Mouse (Mus musculus) embryonic facial prominence, embryonic 11.5 days (tissue): ENCODE data around the gene Hmgcl. TPM values are rescaled to one million over a fixed set of nuclear protein-coding genes. Genes with fewer than 3 reads are reported as not detected.
A peak's percentile ranks its signal among the peaks of the same experiment; 100 is the strongest.
"Not testable (repeated sequence)": the region's sequence is repeated elsewhere in the genome, so short reads cannot be mapped to it uniquely, and the experiment has no call there.

Source experiments
- ATAC-seq: fragments of 200-750 bp; cut with Nextera tagmentation; replicated peaks from 2 replicates; pipeline ENCODE4 v1.8.0; 2017; ENCODE audit warnings: low read depth; ENCODE audit not compliant: insufficient number of reproducible peaks, low FRiP score, low TSS enrichment
- DNase-seq: peaks from one replicate; pipeline ENCODE4 v3.0.0-alpha.2; 2015; ENCODE audit warnings: low spot score
- H3K27ac ChIP-seq: fragments of 300-500 bp; sonication (generic); replicated peaks from 2 replicates; pipeline ENCODE4 v1.5.1; 2014; ENCODE audit warnings: mild to moderate bottlenecking, low read depth, low read length, control low read depth
- H3K27me3 ChIP-seq: fragments of 300-500 bp; sonication (generic); 2 replicates; pipeline ENCODE4 v1.6.1; 2014; ENCODE audit warnings: mild to moderate bottlenecking, low read length, moderate library complexity, mixed read lengths; ENCODE audit not compliant: control insufficient read depth, insufficient read depth
- H3K36me3 ChIP-seq: fragments of 300-500 bp; sonication (generic); replicated peaks from 2 replicates; pipeline ENCODE4 v1.6.1; 2014; ENCODE audit warnings: low read depth, mild to moderate bottlenecking, low read length, moderate library complexity, mixed read lengths; ENCODE audit not compliant: control insufficient read depth, insufficient read depth
- H3K4me1 ChIP-seq: fragments of 300-500 bp; sonication (generic); 2 replicates; pipeline ENCODE4 v1.6.1; 2014; ENCODE audit warnings: low read length, mixed read lengths; ENCODE audit not compliant: control insufficient read depth, insufficient read depth
- H3K4me2 ChIP-seq: fragments of 300-500 bp; sonication (generic); 2 replicates; pipeline ENCODE4 v1.6.1; 2014; ENCODE audit warnings: low read depth, mild to moderate bottlenecking, control low read depth, low read length, moderate library complexity
- H3K4me3 ChIP-seq: fragments of 300-500 bp; sonication (generic); 2 replicates; pipeline ENCODE4 v1.5.1; 2014; ENCODE audit warnings: low read depth, low read length, control low read depth
- H3K9ac ChIP-seq: fragments of 300-500 bp; sonication (generic); replicated peaks from 2 replicates; pipeline ENCODE4 v1.6.1; 2014; ENCODE audit warnings: mild to moderate bottlenecking, control low read depth, low read length
- H3K9me3 ChIP-seq: fragments of 300-500 bp; sonication (generic); replicated peaks from 2 replicates; pipeline ENCODE4 v1.6.1; 2016; ENCODE audit warnings: mild to moderate bottlenecking, low read length, inconsistent platforms, mixed read lengths; ENCODE audit not compliant: control insufficient read depth
- WGBS: fragments of 180-500 bp; shearing (Covaris S2); extraction: QIAGEN DNeasy Blood & Tissue Kit; methylation state at CpG from one replicate; pipeline ENCODE4 v1.1.7; 2014; 5-methylcytosine and 5-hydroxymethylcytosine counted together
- polyA plus RNA-seq: library from polyadenylated mRNA; unstranded; fragments of >200 nt; fragmentation: Nextera tagmentation; extraction: Ambion mirVana; gene quantifications from 2 replicates; pipeline ENCODE4 v1.2.1, GENCODE M21; 2014

The Hmgcl gene
- polyA plus RNA-seq, 1 experiment from 2014 or later: 67.0 TPM

DNA sequence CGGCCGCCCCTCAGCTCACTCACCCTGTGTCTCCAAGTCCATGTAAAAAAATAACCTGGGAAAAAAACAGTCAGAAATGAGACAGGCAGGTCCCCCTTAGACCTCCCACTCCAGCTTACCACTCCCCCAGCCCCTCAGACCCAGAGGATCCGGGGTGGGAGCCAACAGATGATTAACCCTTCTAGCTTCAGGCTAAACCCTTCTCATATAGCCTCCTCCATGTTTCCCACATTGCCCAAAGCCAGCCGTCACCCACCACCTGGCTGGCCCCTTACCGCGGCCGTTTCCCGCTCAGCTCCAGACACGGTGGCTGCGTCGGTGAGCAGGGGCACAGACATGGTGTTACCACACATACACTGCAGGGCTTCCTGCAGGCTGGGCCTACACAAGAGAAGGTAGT is 24.3 kb downstream of the Hmgcl start:
- Histone ChIP-seq H3K27ac (no peak overlapping the region), H3K27me3 (no peaks in the 10 kb centered on the region), H3K4me3 (no peak overlapping the region), H3K4me2 (peak overlapping the region; percentile 4; the same call in 1 of the 2 replicates), H3K9me3 (no peaks in the 10 kb centered on the region), H3K36me3 (peaks cover 16% of the 10 kb centered on the region), H3K4me1 (no peaks in the 10 kb centered on the region; the same call in 1 of the 2 replicates), H3K9ac (no peak overlapping the region)
- ATAC-seq (no peak), DNase-seq (no peak)
- 86% methylated on average over 11 of the region's 11 CpGs for WGBS

DNA sequence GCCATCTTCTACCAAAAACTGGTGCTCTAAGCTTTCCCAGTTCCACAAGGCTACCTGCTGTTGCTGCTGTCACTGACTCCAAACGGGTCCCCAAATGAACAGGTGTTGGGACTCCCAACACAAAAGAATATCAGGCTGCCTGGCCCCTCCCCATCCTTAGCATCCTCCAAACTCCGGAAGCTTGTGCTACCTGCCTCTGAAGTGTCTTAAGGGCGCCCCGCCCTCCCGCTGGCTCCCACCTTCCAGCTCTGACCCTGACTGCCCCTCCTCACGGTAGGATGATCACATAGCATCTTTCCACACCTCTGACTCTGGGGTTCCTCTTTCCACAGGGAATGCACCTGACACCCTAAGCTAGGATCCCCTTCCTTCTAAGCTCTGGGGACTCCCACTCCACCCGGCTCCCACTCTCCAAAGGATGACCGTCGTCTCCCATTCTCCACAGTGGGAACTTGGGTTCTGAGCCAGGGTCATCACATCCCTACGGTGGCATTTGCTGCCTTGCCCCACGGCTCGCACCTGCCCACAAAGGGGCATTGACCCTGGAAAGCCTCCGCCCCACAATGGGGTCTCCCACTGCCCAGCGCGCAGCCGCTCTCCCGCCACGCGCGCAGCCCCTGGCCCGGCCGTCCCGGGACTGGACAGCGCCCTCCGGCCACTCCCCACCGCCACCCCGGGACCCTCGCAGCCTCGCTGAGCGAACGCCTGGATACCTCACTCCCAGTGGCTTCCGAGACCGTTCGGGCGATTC is 25.7 kb downstream of the Hmgcl start:
- Histone ChIP-seq H3K4me1 (no peaks in the 10 kb centered on the region; the same call in 1 of the 2 replicates), H3K4me3 (peak overlapping the region; percentile 93), H3K27me3 (no peaks in the 10 kb centered on the region), H3K9ac (peak overlapping the region; percentile 81), H3K36me3 (peaks cover 16% of the 10 kb centered on the region), H3K27ac (no peak overlapping the region), H3K9me3 (no peaks in the 10 kb centered on the region), H3K4me2 (peak overlapping the region; percentile 87)
- under 1% methylated on average over 35 of the region's 35 CpGs for WGBS
- ATAC-seq: peak; percentile 3; the same call in 1 of the 2 replicates
- DNase-seq: no peak

DNA sequence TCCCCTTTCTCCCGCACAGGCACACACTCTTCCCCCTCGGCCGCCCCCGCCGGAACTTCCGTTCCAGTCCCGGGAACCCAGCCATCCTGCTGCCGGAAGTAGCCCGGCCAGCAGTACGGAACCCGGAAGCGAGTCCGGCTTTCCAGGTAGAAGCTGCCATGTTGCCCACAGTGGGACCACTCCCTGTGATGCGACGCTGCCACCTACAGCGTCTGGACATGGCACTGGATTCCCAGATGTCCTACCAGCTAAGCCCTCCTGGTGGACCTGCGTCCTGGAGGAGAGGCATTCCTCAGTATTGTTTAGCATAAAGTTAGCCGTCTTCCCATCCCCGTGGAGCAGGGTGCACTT is 26.3 kb downstream of the Hmgcl start, which contains the start of gene Lypla2:
Gene Lypla2, minus strand, starts transcription at position 71 of the 351 bp plus-strand sequence.
- H3K27ac ChIP-seq: no peak within 1 kb of the TSS
- no peaks in the 10 kb centered on the region for H3K27me3 ChIP-seq
- DNase-seq: peak; percentile 89
- H3K9me3 ChIP-seq: no peaks in the 10 kb centered on the region
- peak within 1 kb of the TSS; percentile 93 for H3K4me3 ChIP-seq
- H3K4me2 ChIP-seq: peak within 1 kb of the TSS; percentile 87
- ATAC-seq: peak; percentile 68
- peak within 1 kb of the TSS; percentile 81 for H3K9ac ChIP-seq
- H3K36me3 ChIP-seq: peaks cover 17% of the 10 kb centered on the region
- no peaks in the 10 kb centered on the region; the same call in 1 of the 2 replicates for H3K4me1 ChIP-seq
- under 1% methylated on average over 19 of the region's 19 CpGs for WGBS

DNA sequence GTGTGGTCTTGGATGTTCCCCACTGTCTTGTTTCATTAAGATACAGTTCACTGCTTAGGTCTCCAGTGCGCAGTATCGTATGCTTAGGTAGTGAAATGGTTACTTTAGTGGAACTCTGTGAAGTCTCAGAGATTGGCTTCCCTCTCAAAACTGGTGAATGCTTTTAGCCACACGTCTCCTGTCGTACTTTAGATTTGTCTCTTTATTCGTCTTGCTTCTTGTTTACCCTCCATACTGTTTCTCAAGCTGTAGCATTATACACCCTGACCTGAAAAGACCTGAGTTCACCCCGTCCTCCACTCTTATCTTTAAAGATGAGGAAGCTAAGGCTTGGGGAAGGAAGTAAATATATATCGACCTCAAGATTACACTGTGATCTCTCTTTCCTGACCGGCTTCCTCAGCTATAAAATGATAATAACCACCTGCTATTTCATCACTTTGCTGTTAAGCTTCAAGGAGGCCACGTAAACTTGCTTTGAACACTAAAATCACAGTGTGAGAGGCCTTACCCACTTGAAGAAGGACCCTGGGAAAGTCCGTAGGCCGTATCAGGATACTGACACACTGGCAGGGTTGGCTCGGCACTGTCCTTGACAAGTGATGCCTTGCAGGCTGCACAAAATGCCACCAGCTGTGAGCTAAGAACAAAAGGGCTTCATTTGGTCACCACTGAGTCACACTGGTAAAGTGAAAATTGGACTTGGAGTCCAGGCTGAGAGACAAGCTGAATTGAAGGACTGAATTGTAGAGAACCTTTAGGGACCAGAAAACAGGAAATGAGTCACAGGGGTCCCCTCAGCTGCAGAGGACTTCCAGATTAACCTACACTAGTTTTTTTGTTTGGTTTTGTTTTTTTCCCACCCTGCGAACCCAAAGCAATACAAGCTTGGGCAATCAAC is 26.9 kb downstream of the Hmgcl start:
- Histone ChIP-seq H3K36me3 (peaks cover 14% of the 10 kb centered on the region), H3K27ac (no peak overlapping the region)
- ATAC-seq: no peak

DNA sequence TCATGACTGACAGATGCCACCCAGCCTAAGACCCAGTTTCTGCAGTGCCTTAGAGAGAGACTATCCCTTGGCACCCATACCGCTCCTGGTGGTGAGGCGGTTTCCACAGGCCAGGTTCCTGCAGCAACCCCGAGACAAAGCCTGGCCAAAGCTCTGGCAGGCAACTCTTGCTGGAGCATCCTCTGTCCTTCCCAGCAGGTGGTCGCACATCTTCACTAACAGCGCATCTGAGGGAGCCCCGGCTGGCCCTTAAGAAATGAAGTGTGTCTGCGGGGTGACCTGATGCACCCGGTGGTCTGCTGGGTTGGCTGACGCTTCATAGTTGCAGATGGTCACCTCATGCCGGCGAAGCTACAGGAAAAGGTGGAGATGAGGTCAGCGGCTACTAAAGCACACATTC is 29.9 kb downstream of the Hmgcl start:
- Histone ChIP-seq H3K9ac (no peak overlapping the region), H3K27ac (no peak overlapping the region), H3K27me3 (no peaks in the 10 kb centered on the region), H3K9me3 (no peaks in the 10 kb centered on the region), H3K4me2 (no peak overlapping the region), H3K4me3 (no peak overlapping the region), H3K36me3 (peaks cover 5% of the 10 kb centered on the region), H3K4me1 (no peaks in the 10 kb centered on the region; the same call in 1 of the 2 replicates)
- DNase-seq (no peak), ATAC-seq (no peak)
- WGBS: 92% methylated on average over 12 of the region's 12 CpGs

More for the DNA sequence above, 26.9 kb downstream of the Hmgcl start:
- Histone ChIP-seq H3K4me1 (no peaks in the 10 kb centered on the region; the same call in 1 of the 2 replicates), H3K27me3 (no peaks in the 10 kb centered on the region), H3K4me2 (peak overlapping the region; percentile 87), H3K9me3 (no peaks in the 10 kb centered on the region), H3K9ac (peak overlapping the region; percentile 81), H3K4me3 (peak overlapping the region; percentile 93)
- WGBS: 77% methylated on average over 13 of the region's 13 CpGs
- DNase-seq: no peak

DNA sequence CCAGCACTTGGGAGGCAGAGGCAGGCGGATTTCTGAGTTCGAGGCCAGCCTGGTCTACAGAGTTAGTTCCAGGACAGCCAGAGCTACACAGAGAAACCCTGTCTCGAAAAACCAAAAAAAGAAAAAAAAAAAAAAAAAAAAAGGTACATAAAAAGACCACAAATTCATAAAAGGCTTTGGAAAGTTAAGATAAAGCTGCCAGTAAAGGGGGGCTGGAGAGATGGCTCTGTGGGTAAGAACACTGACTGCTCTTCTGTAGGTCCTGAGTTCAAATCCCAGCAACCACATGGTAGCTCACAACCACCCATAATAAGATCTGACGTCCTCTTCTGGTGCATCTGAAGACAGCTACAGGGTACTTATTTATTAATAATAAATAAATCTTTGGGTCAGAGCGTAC is 34.0 kb downstream of the Hmgcl start:
- not testable (repeated sequence) for DNase-seq, ATAC-seq

DNA sequence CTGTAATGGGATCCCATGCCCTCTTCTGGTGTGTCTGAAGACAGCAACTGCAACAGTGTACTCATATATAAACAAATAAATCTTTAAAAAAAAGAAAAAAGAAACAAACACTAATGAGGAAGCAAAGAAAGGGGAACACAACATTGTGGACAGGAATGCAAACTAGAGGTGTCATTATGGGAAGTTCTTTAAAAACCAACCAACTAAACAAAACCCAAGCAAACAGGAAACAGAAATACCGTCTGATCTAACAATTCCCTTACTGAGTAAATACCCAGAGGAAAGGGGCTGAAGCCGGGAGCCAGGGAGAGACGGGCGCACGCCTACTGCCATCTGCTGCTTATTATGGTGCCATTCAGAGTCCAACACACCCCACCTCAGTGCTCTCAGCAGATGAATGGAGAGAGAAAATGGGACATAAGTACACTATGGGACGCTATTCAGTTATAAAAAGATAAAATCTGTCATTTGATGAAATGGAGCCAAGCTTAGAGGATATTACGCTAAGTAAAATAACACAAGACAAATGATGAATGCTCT is 35.3 kb downstream of the Hmgcl start:
- H3K4me2 ChIP-seq: no peak overlapping the region
- peaks cover 10% of the 10 kb centered on the region for H3K36me3 ChIP-seq
- no peak overlapping the region for H3K4me3 ChIP-seq
- no peak overlapping the region for H3K27ac ChIP-seq
- 75% methylated on average over 7 of the region's 7 CpGs for WGBS
- ATAC-seq (no peak), DNase-seq (peak; percentile 21)
- no peak overlapping the region for H3K9ac ChIP-seq
- no peaks in the 10 kb centered on the region for H3K27me3 ChIP-seq
- H3K4me1 ChIP-seq: no peaks in the 10 kb centered on the region; the same call in 1 of the 2 replicates
- H3K9me3 ChIP-seq: no peaks in the 10 kb centered on the region

More for the DNA sequence above, 34.0 kb downstream of the Hmgcl start:
- not testable (repeated sequence) for H3K4me3 ChIP-seq, H3K27ac ChIP-seq, H3K9ac ChIP-seq, H3K9me3 ChIP-seq, H3K4me1 ChIP-seq, H3K36me3 ChIP-seq, H3K4me2 ChIP-seq, H3K27me3 ChIP-seq
- 94% methylated on average over 5 of the region's 5 CpGs for WGBS
